Mouse (Mus musculus): ENCODE measurements around the gene Fbxl19.

- TF ChIP-seq POLR2A (IDR thresholded peaks at IDR 0.05; ENCODE audit: low read depth, low read length) (no peak), CTCF (IDR thresholded peaks at IDR 0.05; ENCODE audit: extremely low read depth, insufficient read depth, insufficient read length, insufficient replicate concordance) (no peak)
These were observed 16.1 kb downstream of the Fbxl19 start for GRCm38 (mm10) chr7:127760478-127760877.

Data from spleen, adult 2 months (tissue).